Mouse (Mus musculus) 3T3-L1 (cell line): ENCODE measurements around the gene Ppox.
"Not testable (repeated sequence)": the region's sequence is repeated elsewhere in the genome, so short reads cannot be mapped to it uniquely, and the experiment has no call there.

Experiments used
- DNase-seq: peaks from one replicate; pipeline ENCODE4 v3.0.0-alpha.2; 2015; ENCODE audit warnings: low read depth, low spot score

Gene Ppox

GRCm38 (mm10) chr1:171245353-171245752 lies 35.6 kb downstream of the Ppox start:
- DNase-seq = peak; percentile 70

- DNase-seq = not testable (repeated sequence)
Measured at GRCm38 (mm10) chr1:171241952-171242351, 39.0 kb downstream of the Ppox start.

- no peak for DNase-seq
Measured at GRCm38 (mm10) chr1:171240911-171241310, 40.1 kb downstream of the Ppox start.

GRCm38 (mm10) chr1:171239992-171240744 lies 40.8 kb downstream of the Ppox start:
- DNase-seq = no peak

GRCm38 (mm10) chr1:171238463-171238862 lies 42.5 kb downstream of the Ppox start:
- peak; percentile 69 for DNase-seq

- DNase-seq = no peak
Measured at GRCm38 (mm10) chr1:171237438-171237837, 43.5 kb downstream of the Ppox start.

- no peak for DNase-seq
Measured at GRCm38 (mm10) chr1:171235791-171236190, 45.2 kb downstream of the Ppox start.

GRCm38 (mm10) chr1:171234538-171234937 lies 46.4 kb downstream of the Ppox start:
- DNase-seq = no peak

- no peak for DNase-seq
Measured at GRCm38 (mm10) chr1:171234126-171234525, 46.9 kb downstream of the Ppox start, which contains the start of gene Fcer1g. Gene Fcer1g (minus strand): TSS chr1:171234365.

- DNase-seq = no peak
Measured at GRCm38 (mm10) chr1:171232800-171233730, 47.9 kb downstream of the Ppox start.

GRCm38 (mm10) chr1:171232348-171232747 lies 48.6 kb downstream of the Ppox start:
- DNase-seq = no peak

- no peak for DNase-seq
Measured at GRCm38 (mm10) chr1:171231844-171232243, 49.1 kb downstream of the Ppox start.

GRCm38 (mm10) chr1:171230215-171230614 lies 50.8 kb downstream of the Ppox start:
- no peak for DNase-seq

GRCm38 (mm10) chr1:171229750-171230149 lies 51.2 kb downstream of the Ppox start:
- no peak for DNase-seq

- DNase-seq = no peak
Measured at GRCm38 (mm10) chr1:171227879-171228278, 53.1 kb downstream of the Ppox start.

- DNase-seq = no peak
Measured at GRCm38 (mm10) chr1:171226780-171227179, 54.2 kb downstream of the Ppox start.
